Mouse (Mus musculus) cerebellum, adult 2 months (tissue): ENCODE data around the gene Gm21887. TPM values are rescaled to one million over a fixed set of nuclear protein-coding genes. Genes with fewer than 3 reads are reported as not detected.
"Not testable (repeated sequence)": the region's sequence is repeated elsewhere in the genome, so short reads cannot be mapped to it uniquely, and the experiment has no call there.

ENCODE experiments used
- DNase-seq, 2 experiments: peaks; one replicate each; pipeline ENCODE4 v3.0.0; 2021
- H3K27ac ChIP-seq: fragments of 200-500 bp; 2 replicates; pipeline ENCODE4 v1.5.1; 2012; ENCODE audit warnings: low read length, control low read depth, inconsistent platforms; ENCODE audit not compliant: insufficient read depth
- H3K27me3 ChIP-seq: fragments of 200-500 bp; 2 replicates; pipeline ENCODE4 v1.6.1; 2012; ENCODE audit warnings: inconsistent platforms, mild to moderate bottlenecking, low read length, moderate library complexity; ENCODE audit not compliant: control insufficient read depth, insufficient read depth
- H3K4me1 ChIP-seq: fragments of 200-500 bp; 2 replicates; pipeline ENCODE4 v1.6.1; 2011; ENCODE audit warnings: low read length; ENCODE audit not compliant: control insufficient read depth, insufficient read depth
- H3K4me3 ChIP-seq: fragments of 200-500 bp; replicated peaks from 2 replicates; pipeline ENCODE3; 2011; ENCODE audit warnings: mild to moderate bottlenecking, low read depth, low read length, control low read depth; ENCODE audit not compliant: insufficient read depth
- WGBS: fragments of 180-500 bp; shearing (Covaris S2); methylation state at CpG from one replicate; pipeline ENCODE4 v1.1.7; 2018; 5-methylcytosine and 5-hydroxymethylcytosine counted together
- polyA plus RNA-seq: library from polyadenylated mRNA; depleted of rRNA; stranded (reverse); fragments of >200 nt; gene quantifications from 2 replicates; pipeline ENCODE4 v1.2.3, GENCODE M21; 2012

The Gm21887 gene
- polyA plus RNA-seq, 1 experiment, result 794 TPM

DNA sequence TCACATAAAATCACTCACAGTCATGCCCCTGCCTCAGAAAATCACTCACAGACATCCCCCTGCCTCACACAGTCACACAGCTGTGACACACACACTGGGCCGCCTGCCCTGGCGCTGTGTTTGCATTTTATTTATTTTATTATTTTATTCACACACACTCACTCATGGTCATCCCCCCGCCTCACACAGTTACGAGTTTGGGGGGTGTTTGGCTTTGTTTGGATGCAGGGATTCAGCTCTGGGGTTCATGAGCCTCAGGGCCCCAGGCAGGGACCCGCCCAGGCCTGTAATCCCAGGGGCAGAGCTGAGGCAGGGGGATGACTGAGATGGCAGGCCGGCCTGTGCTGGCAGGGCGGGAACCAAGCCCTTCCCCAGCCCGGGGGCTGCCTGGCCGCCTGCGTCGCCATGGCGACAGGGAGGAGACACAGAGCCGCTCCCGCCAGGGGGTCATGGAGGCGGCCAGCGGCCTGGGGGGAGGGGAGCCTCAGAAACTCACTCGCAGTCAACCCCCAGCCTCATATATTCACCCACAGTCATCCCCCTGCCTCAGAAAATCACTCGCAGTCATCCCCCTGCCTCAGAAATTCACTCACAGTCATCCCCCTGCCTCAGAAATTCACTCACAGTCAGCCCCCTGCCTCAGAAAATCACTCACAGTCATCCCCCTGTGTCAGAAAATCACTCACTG is 6.8 kb upstream of the Gm21887 start:
- not testable (repeated sequence) for H3K4me3 ChIP-seq, H3K27me3 ChIP-seq, H3K27ac ChIP-seq, H3K4me1 ChIP-seq
- peak; percentile 68 to 69 for DNase-seq
- 23% methylated on average over 18 of the region's 18 CpGs for WGBS

DNA sequence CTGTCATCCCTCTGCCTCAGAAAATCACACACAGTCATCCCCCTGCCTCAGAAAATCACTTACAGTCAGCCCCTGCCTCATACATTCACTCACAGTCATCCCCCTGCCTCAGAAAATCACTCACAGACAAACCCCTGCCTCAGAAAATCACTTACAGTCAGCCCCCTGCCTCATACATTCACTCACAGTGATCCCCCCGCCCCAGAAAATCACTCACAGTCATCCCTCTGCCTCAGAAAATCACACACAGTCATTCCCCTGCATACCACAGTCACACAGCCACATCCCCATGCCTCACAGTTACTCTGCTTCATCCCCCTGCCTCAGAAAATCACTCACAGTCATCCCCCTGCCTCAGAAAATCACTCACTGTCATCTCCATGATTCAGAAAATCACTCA is 5.9 kb upstream of the Gm21887 start:
- not testable (repeated sequence) for H3K27ac ChIP-seq, DNase-seq, H3K4me1 ChIP-seq, H3K27me3 ChIP-seq, H3K4me3 ChIP-seq
- WGBS, result 33% methylated on average over 1 of the region's 1 CpGs

DNA sequence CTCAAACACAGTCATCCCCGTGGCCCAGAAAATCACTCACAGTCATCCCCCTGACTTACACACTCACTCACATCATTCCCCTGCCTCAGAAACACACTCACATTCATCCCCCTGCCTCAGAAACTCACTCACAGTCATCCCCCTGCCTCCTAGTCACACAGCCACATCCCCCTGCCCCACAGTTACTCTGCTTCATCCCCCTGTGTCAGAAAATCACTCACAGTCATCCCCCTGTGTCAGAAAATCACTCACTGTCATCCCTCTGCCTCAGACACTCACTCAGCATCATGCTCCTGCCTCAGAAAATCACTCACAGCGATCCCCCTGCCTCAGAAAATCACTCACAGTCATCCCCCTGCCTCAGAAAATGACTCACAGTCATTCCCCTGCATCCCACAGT is 5.2 kb upstream of the Gm21887 start:
- DNase-seq, H3K27me3 ChIP-seq, H3K4me3 ChIP-seq, H3K4me1 ChIP-seq, H3K27ac ChIP-seq: not testable (repeated sequence)
- 46% methylated on average over 2 of the region's 2 CpGs for WGBS

DNA sequence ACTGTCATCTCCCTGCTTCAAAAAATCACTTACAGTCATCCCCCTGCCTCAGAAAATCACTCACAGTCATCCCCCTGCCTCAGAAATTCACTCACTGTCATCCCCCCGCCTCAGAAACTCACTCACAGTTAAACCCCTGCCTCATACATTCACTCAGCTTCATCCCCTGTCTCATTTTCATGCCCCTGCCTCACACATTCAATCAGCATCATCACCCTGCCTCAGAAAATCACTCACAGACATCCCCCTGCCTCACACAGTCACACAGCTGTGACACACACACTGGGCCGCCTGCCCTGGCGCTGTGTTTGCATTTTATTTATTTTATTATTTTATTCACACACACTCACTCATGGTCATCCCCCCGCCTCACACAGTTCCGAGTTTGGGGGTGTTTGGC is 4.7 kb upstream of the Gm21887 start:
- WGBS, result 16% methylated on average over 5 of the region's 5 CpGs
- H3K27ac ChIP-seq, H3K4me1 ChIP-seq, H3K27me3 ChIP-seq, H3K4me3 ChIP-seq, DNase-seq: not testable (repeated sequence)

GRCm38 (mm10) chrX:170005194-170005593 is 4.3 kb upstream of the Gm21887 start:
- H3K27ac ChIP-seq, H3K4me3 ChIP-seq, H3K27me3 ChIP-seq, H3K4me1 ChIP-seq: not testable (repeated sequence)
- 12% methylated on average over 13 of the region's 13 CpGs for WGBS
- DNase-seq, result peak; percentile 58 to 59

DNA sequence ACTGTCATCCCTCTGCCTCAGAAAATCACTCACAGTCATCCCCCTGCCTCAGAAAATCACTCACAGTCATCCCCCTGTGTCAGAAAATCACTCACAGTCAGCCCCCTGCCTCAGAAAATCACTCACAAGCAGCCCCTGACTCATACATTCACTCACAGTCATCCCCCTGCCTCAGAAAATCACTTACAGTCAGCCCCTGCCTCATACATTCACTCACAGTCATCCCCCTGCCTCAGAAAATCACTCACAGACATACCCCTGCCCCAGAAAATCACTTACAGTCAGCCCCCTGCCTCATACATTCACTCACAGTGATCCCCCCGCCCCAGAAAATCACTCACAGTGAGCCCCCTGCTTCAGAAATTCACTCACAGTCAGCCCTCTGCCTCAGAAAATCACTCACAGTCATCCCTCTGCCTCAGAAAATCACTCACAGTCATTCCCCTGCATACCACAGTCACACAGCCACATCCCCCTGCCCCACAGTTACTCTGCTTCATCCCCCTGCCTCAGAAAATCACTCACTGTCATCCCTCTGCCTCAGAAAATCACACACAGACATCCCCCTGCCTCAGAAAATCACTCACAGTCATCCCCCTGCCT is 3.7 kb upstream of the Gm21887 start:
- DNase-seq, H3K27me3 ChIP-seq, H3K4me1 ChIP-seq, H3K4me3 ChIP-seq, H3K27ac ChIP-seq: not testable (repeated sequence)
- 48% methylated on average over 1 of the region's 1 CpGs for WGBS

GRCm38 (mm10) chrX:170006694-170007247 is 2.7 kb upstream of the Gm21887 start:
- not testable (repeated sequence) for DNase-seq, H3K4me3 ChIP-seq
- WGBS, result 43% methylated on average over 3 of the region's 3 CpGs

GRCm38 (mm10) chrX:170007375-170008178 is 1.9 kb upstream of the Gm21887 start:
- not testable (repeated sequence) for H3K27ac ChIP-seq, DNase-seq, H3K4me3 ChIP-seq, H3K4me1 ChIP-seq, H3K27me3 ChIP-seq
- WGBS, result 46% methylated on average over 2 of the region's 2 CpGs

More at GRCm38 (mm10) chrX:170006694-170007247, 2.7 kb upstream of the Gm21887 start:
- not testable (repeated sequence) for H3K4me1 ChIP-seq, H3K27ac ChIP-seq, H3K27me3 ChIP-seq

- not testable (repeated sequence) for H3K4me1 ChIP-seq, DNase-seq, H3K27ac ChIP-seq, H3K4me3 ChIP-seq, H3K27me3 ChIP-seq
Observed at GRCm38 (mm10) chrX:170008179-170008467, 1.3 kb upstream of the Gm21887 start.

DNA sequence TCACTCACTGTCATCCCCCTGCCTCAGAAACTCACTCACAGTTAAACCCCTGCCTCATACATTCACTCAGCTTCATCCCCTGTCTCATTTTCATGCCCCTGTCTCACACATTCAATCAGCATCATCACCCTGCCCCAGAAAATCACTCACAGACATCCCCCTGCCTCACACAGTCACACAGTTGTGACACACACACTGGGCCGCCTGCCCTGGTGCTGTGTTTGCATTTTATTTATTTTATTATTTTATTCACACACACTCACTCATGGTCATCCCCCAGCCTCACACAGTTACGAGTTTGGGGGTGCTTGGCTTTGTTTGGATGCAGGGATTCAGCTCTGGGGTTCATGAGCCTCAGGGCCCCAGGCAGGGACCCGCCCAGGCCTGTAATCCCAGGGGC is 875 bp upstream of the Gm21887 start:
- 24% methylated on average over 3 of the region's 3 CpGs for WGBS
- DNase-seq, result peak; percentile 63 to 67
- not testable (repeated sequence) for H3K27me3 ChIP-seq, H3K4me3 ChIP-seq, H3K27ac ChIP-seq, H3K4me1 ChIP-seq

DNA sequence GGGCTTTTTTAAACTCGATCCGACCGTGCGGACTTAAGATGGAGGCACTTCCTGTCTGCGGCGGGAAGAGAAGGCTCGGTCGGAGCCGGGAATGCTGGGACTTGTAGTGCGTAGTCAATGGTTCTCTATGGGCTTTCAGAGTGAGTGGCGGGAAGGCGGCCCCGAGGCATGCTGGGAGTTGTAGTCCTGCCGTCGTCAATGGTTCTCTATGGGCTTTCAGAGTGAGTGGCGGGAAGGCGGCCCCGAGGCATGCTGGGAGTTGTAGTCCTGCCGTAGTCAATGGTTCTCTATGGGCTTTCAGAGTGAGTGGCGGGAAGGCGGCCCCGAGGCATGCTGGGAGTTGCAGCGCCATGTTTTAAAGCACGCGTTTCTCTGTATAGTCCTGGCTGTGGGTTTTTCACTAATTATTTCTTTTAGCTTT is 352 bp downstream of the Gm21887 start:
- WGBS, result 55% methylated on average over 25 of the region's 25 CpGs
- H3K4me3 ChIP-seq, result peak overlapping the region; percentile 85
- H3K27ac ChIP-seq, H3K27me3 ChIP-seq, H3K4me1 ChIP-seq: not testable (repeated sequence)
- peak; percentile 100 for DNase-seq

GRCm38 (mm10) chrX:170010581-170011528 is 1.4 kb downstream of the Gm21887 start:
- not testable (repeated sequence) for H3K4me1 ChIP-seq, H3K4me3 ChIP-seq, H3K27ac ChIP-seq, H3K27me3 ChIP-seq
- WGBS, result 83% methylated on average over 97 of the region's 97 CpGs
- DNase-seq, result peak; percentile 76 to 79
